In the genomic region with DNA sequence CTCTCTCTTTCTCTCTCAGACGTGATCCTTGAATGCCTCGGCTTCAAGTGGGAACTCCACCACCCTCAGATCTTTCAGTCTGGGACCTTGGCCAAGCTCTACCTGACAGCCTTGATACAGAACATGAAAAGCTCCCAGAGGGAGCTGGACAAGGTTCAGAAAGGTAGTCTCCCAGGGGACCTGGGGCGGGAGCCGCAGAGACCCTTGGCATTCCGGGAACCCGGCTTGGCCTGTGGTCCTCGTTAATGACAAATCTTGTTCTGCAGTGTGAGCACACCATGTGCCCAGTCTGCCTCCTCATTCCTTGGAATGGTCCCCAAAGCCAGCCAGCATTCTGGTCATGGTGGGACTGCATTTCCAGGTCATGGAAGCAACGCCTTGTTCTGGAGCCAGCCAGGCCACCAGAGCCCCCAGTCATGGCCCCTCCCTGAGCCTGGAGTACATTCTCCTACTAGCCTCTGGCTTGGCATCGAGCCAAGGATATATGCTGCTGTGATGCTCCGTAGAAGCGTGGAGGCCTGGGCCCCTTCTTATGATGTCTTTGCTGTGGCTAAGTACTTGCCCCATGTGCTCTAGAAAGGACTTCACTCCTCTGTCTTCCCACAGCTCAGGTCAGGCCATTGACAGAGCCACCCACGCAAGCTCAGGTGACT, we compare ENCODE assay signal across 15 mouse cellular contexts. TPM values are rescaled to one million over a fixed set of nuclear protein-coding genes. Genes with fewer than 3 reads are reported as not detected.
A peak's percentile ranks its signal among the peaks of the same experiment; 100 is the strongest.
DNase-seq lines count a peak whose midpoint lies in the region; ATAC-seq and TF ChIP-seq lines count a peak whose summit lies in the region.
"Had no signal": no experiment of that assay in that cellular context is flagged by ENCODE, and none has a peak within 500 bp of the region (broad histone marks: within the 10 kb centered on the region; RNA-seq: fewer than 3 reads in every experiment).

No protein-coding gene starts in this region.

- ATAC-seq in heart, embryonic 14.5 days (ENCODE audit: insufficient number of reproducible peaks, insufficient read depth, low FRiP score, low read depth) = 0 out of 2 replicates have a peak, but pooled peaks have one; percentile 7
- ATAC-seq in stomach, embryonic 15.5 days (ENCODE audit: insufficient read depth, low FRiP score, low read depth) = 0 out of 2 replicates have a peak, but pooled peaks have one; percentile 31
- no peak for ATAC-seq in stomach, postnatal 0 days (ENCODE audit: low FRiP score, low TSS enrichment)
- peak; percentile 39; the same call in 1 of the 2 replicates for ATAC-seq in kidney, embryonic 16.5 days (ENCODE audit: low FRiP score, low TSS enrichment)
- ATAC-seq in hindbrain, embryonic 16.5 days = no peak
- ATAC-seq: CD4-positive, CD25-positive, alpha-beta regulatory T cell, adult 4 months had no signal

- H3K27ac ChIP-seq in heart, embryonic 14.5 days (replicated peaks in 1 of 2; ENCODE audit: control insufficient read depth in 1 of 2, insufficient read depth in 1 of 2, low read depth in 2 of 2, low read length in 2 of 2) = no peak overlapping the region
- H3K27ac ChIP-seq in stomach, embryonic 15.5 days = no peak overlapping the region
- no peak overlapping the region for H3K27ac ChIP-seq in stomach, postnatal 0 days (replicated peaks)
- H3K27ac ChIP-seq in kidney, embryonic 16.5 days (ENCODE audit: low read length) = no peak overlapping the region
- no peak overlapping the region for H3K27ac ChIP-seq in hindbrain, embryonic 16.5 days (ENCODE audit: low read depth, low read length)
- H3K27ac ChIP-seq: embryonic facial prominence, embryonic 12.5 days; forebrain, embryonic 12.5 days had no signal

- no peak for TF ChIP-seq CTCF in stomach, postnatal 0 days (IDR thresholded peaks at IDR 0.05; ENCODE audit: low read depth)

- WGBS in heart, embryonic 14.5 days = 56% methylated on average over 12 of the region's 12 CpGs
- WGBS in stomach, embryonic 15.5 days = 66% methylated on average over 12 of the region's 12 CpGs
- 58% methylated on average over 12 of the region's 12 CpGs for WGBS in stomach, postnatal 0 days
- WGBS in kidney, embryonic 16.5 days = 57% methylated on average over 12 of the region's 12 CpGs
- WGBS in hindbrain, embryonic 16.5 days = 68% methylated on average over 12 of the region's 12 CpGs

- H3K36me3 ChIP-seq in heart, embryonic 14.5 days (ENCODE audit: control insufficient read depth, insufficient read depth, low read length) = no peaks in the 10 kb centered on the region
- H3K36me3 ChIP-seq in stomach, embryonic 15.5 days = no peaks in the 10 kb centered on the region
- no peaks in the 10 kb centered on the region for H3K36me3 ChIP-seq in stomach, postnatal 0 days (ENCODE audit: control insufficient read depth, insufficient read depth, low read length)
- H3K36me3 ChIP-seq in kidney, embryonic 16.5 days (ENCODE audit: insufficient read depth, low read length) = no peaks in the 10 kb centered on the region
- H3K36me3 ChIP-seq in hindbrain, embryonic 16.5 days (ENCODE audit: control insufficient read depth, insufficient read depth, low read length) = no peaks in the 10 kb centered on the region
- H3K36me3 ChIP-seq: embryonic facial prominence, embryonic 12.5 days; forebrain, embryonic 12.5 days had no signal

- DNase-seq in heart, adult 8-10 months (ENCODE audit: low spot score) = no peak
- no peak for DNase-seq in stomach, postnatal 0 days (ENCODE audit: low spot score)
- no peak for DNase-seq in urinary bladder, adult 18-20 months (ENCODE audit: low spot score in 2 of 2)
- DNase-seq: cerebellum, adult 9-10 months; thymus, postnatal 25 days had no signal

- no peak overlapping the region for H3K4me2 ChIP-seq in heart, embryonic 14.5 days (ENCODE audit: low read length)
- no peak overlapping the region for H3K4me2 ChIP-seq in stomach, embryonic 15.5 days
- H3K4me2 ChIP-seq in stomach, postnatal 0 days (replicated peaks; ENCODE audit: low read depth) = no peak overlapping the region
- H3K4me2 ChIP-seq in kidney, embryonic 16.5 days (replicated peaks; ENCODE audit: low read depth, low read length) = no peak overlapping the region
- H3K4me2 ChIP-seq in hindbrain, embryonic 16.5 days (ENCODE audit: low read length) = no peak overlapping the region
- H3K4me2 ChIP-seq: embryonic facial prominence, embryonic 12.5 days; forebrain, embryonic 12.5 days had no signal

- H3K4me1 ChIP-seq in heart, embryonic 14.5 days (ENCODE audit: control insufficient read depth in 2 of 2, insufficient read depth in 2 of 2, low read length in 2 of 2) = peaks cover 20 to 22% of the 10 kb centered on the region in 2 experiments
- H3K4me1 ChIP-seq in stomach, embryonic 15.5 days = peaks cover 5% of the 10 kb centered on the region; the same call in 1 of the 2 replicates
- no peaks in the 10 kb centered on the region for H3K4me1 ChIP-seq in stomach, postnatal 0 days (replicated peaks; ENCODE audit: control insufficient read depth, insufficient read depth)
- H3K4me1 ChIP-seq in kidney, embryonic 16.5 days (ENCODE audit: insufficient read depth, low read length) = peaks cover 8% of the 10 kb centered on the region
- no peaks in the 10 kb centered on the region for H3K4me1 ChIP-seq in hindbrain, embryonic 16.5 days (ENCODE audit: control insufficient read depth, insufficient read depth, low read depth, low read length)

- no peak overlapping the region for H3K4me3 ChIP-seq in heart, embryonic 14.5 days (ENCODE audit: control insufficient read depth in 1 of 2, insufficient read depth in 1 of 2, low read depth in 1 of 2, low read length in 2 of 2)
- no peak overlapping the region for H3K4me3 ChIP-seq in stomach, embryonic 15.5 days (replicated peaks)
- H3K4me3 ChIP-seq in stomach, postnatal 0 days (ENCODE audit: low read depth, low read length) = no peak overlapping the region
- H3K4me3 ChIP-seq in kidney, embryonic 16.5 days (ENCODE audit: low read length) = no peak overlapping the region
- H3K4me3 ChIP-seq in hindbrain, embryonic 16.5 days (ENCODE audit: low read length) = no peak overlapping the region
- H3K4me3 ChIP-seq: embryonic facial prominence, embryonic 12.5 days; forebrain, embryonic 12.5 days had no signal

- H3K9me3 ChIP-seq in heart, embryonic 14.5 days (ENCODE audit: control insufficient read depth, low read length) = no peaks in the 10 kb centered on the region
- H3K9me3 ChIP-seq in stomach, embryonic 15.5 days = no peaks in the 10 kb centered on the region
- H3K9me3 ChIP-seq in stomach, postnatal 0 days (ENCODE audit: control insufficient read depth, low read length) = no peaks in the 10 kb centered on the region
- H3K9me3 ChIP-seq in kidney, embryonic 16.5 days (ENCODE audit: low read length) = no peaks in the 10 kb centered on the region
- no peaks in the 10 kb centered on the region for H3K9me3 ChIP-seq in hindbrain, embryonic 16.5 days (ENCODE audit: control insufficient read depth, low read length)
- H3K9me3 ChIP-seq: embryonic facial prominence, embryonic 12.5 days; forebrain, embryonic 12.5 days had no signal

- no peak for TF ChIP-seq EP300 in stomach, postnatal 0 days (optimal IDR thresholded peaks at IDR 0.05)

- H3K9ac ChIP-seq in heart, embryonic 14.5 days (ENCODE audit: low read length) = no peak overlapping the region
- H3K9ac ChIP-seq in stomach, embryonic 15.5 days = no peak overlapping the region
- H3K9ac ChIP-seq in stomach, postnatal 0 days (ENCODE audit: low read length) = no peak overlapping the region
- H3K9ac ChIP-seq in kidney, embryonic 16.5 days (replicated peaks; ENCODE audit: low read length) = no peak overlapping the region
- no peak overlapping the region for H3K9ac ChIP-seq in hindbrain, embryonic 16.5 days (ENCODE audit: low read depth, low read length)
- H3K9ac ChIP-seq: embryonic facial prominence, embryonic 12.5 days; forebrain, embryonic 12.5 days had no signal

- H3K27me3 ChIP-seq in heart, embryonic 14.5 days (ENCODE audit: control insufficient read depth, insufficient read depth, low read length) = no peaks in the 10 kb centered on the region; the same call in 1 of the 2 replicates
- no peaks in the 10 kb centered on the region for H3K27me3 ChIP-seq in stomach, embryonic 15.5 days (replicated peaks)
- no peaks in the 10 kb centered on the region for H3K27me3 ChIP-seq in stomach, postnatal 0 days (ENCODE audit: control insufficient read depth, insufficient read depth, low read length)
- no peaks in the 10 kb centered on the region for H3K27me3 ChIP-seq in kidney, embryonic 16.5 days (ENCODE audit: insufficient read depth, low read length)
- H3K27me3 ChIP-seq in hindbrain, embryonic 16.5 days (replicated peaks; ENCODE audit: control insufficient read depth, insufficient read depth, low read length) = no peaks in the 10 kb centered on the region
- H3K27me3 ChIP-seq: embryonic facial prominence, embryonic 12.5 days; forebrain, embryonic 12.5 days had no signal

RNA-seq across cellular contexts. Expression of gene Btbd16, which starts 12.2 kb away (rescaled TPM):
- not detected in 2 replicates for polyA plus RNA-seq in heart, embryonic 14.5 days (2014; fragmentation: Nextera tagmentation; extraction: Ambion mirVana)
- total RNA-seq in heart, adult 8-10 months (2022) = not detected
- 0.15 and 0.18 TPM in 2 replicates for polyA plus RNA-seq in stomach, embryonic 15.5 days (2015; fragmentation: Nextera tagmentation; extraction: Ambion mirVana)
- polyA plus RNA-seq in stomach, postnatal 0 days (2015; fragmentation: Nextera tagmentation; extraction: Ambion mirVana) = 0.05 TPM in 1 of 2 replicates, not detected in the other
- 0.17 TPM in 1 of 2 replicates, not detected in the other for polyA plus RNA-seq in kidney, embryonic 16.5 days (2015; fragmentation: Nextera tagmentation; extraction: Ambion mirVana)
- polyA plus RNA-seq in hindbrain, embryonic 16.5 days (2015; fragmentation: Nextera tagmentation; extraction: Ambion mirVana) = not detected in 2 replicates
- total RNA-seq: liver, adult 2 months had no signal
- polyA plus RNA-seq: brain, embryonic 14.5 days; forebrain, embryonic 12.5 days; neural tube, embryonic 14.5 days had no signal

Comparison
In these comparisons a context has a peak if more than half of its experiments do, and no peak if none do; other contexts are left out.
1. ATAC-seq: peak in heart, embryonic 14.5 days (single experiment), stomach, embryonic 15.5 days (single experiment) and kidney, embryonic 16.5 days (single experiment); none in stomach, postnatal 0 days (single experiment) and hindbrain, embryonic 16.5 days (single experiment).